Comparison of ENCODE assay signal across 10 mouse cellular contexts in genomic region chr19:59939711-59940110, GRCm38 (mm10).
DNase-seq lines count a peak whose midpoint lies in the region.
"Had no signal": no experiment of that assay in that cellular context is flagged by ENCODE, and none has a peak within 500 bp of the region (broad histone marks: within the 10 kb centered on the region; RNA-seq: fewer than 3 reads in every experiment).

No protein-coding gene starts in this region.

- DNase-seq in cerebellum, postnatal 10 days, result peak; percentile 15 to 41
- no peak for DNase-seq in cerebellum, adult 9-10 months
- peak; percentile 3 to 10 for DNase-seq in lung, adult 18-20 months
- no peak for DNase-seq in lung, postnatal 4 days
- peak; percentile 13 for DNase-seq in kidney, adult 9 months
- DNase-seq in lung, postnatal 25 days (ENCODE audit: low spot score), result peak; percentile 8
- no peak for DNase-seq in liver
- DNase-seq in embryo, embryonic 10.5 days (ENCODE audit: low spot score), result no peak
- DNase-seq: liver, embryonic 13.5 days; right cerebral cortex, postnatal 25 days had no signal

Comparison
In these comparisons a context has a peak if more than half of its experiments do, and no peak if none do; other contexts are left out.
1. DNase-seq: peak in cerebellum, postnatal 10 days (2 of 2), lung, adult 18-20 months (2 of 2), kidney, adult 9 months (single experiment) and lung, postnatal 25 days (single experiment); none in cerebellum, adult 9-10 months (single experiment), lung, postnatal 4 days (0 of 2), liver (single experiment) and embryo, embryonic 10.5 days (single experiment).